Mouse (Mus musculus) olfactory bulb, adult 2 months (tissue): Measurements from ENCODE around the gene Fbxo41.

Experiments
- CTCF ChIP-seq: fragments of 200-500 bp; IDR thresholded peaks from 2 replicates; pipeline ENCODE4 v1.5.1; 2012; ENCODE audit warnings: low read depth, mild to moderate bottlenecking, low read length, moderate library complexity; ENCODE audit not compliant: insufficient read depth
- POLR2A ChIP-seq: fragments of 200-500 bp; IDR thresholded peaks from 2 replicates; pipeline ENCODE4 v1.6.1; 2012; ENCODE audit warnings: mild to moderate bottlenecking, low read depth, low read length, moderate library complexity; ENCODE audit not compliant: insufficient read depth

DNA sequence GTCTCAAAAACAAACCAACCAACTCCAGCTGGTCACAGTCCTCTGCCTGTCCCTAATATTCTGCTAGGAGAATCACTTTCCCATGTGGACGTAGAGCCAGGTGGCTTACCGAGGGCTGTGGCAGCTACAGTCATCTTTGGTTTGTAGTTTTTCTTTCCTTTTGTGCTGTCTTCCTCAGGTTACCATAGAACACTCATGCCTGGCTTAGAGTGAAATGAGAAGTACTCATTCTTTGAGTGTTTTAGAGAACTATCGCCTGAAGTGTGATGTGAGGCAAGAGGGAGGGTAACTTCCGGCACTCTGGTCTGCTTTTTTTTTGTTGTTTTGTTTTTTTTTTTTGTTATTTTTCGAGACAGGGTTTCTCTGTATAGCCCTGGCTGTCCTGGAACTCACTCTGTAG, 68.9 kb downstream of the Fbxo41 start:
- no peak for TF ChIP-seq CTCF
- no peak for TF ChIP-seq POLR2A
